Mouse (Mus musculus) midbrain, embryonic 16.5 days (tissue): Measurements from ENCODE around the gene Txlna. TPM values are rescaled to one million over a fixed set of nuclear protein-coding genes. Genes with fewer than 3 reads are reported as not detected.

ENCODE experiments used
- ATAC-seq: fragments of 200-750 bp; cut with Nextera tagmentation; 2 replicates; pipeline ENCODE4 v1.8.0; 2017; ENCODE audit warnings: moderate TSS enrichment
- H3K27ac ChIP-seq: fragments of 300-500 bp; sonication (generic); 2 replicates; pipeline ENCODE4 v1.5.1; 2014; ENCODE audit warnings: mild to moderate bottlenecking, low read length, mixed read lengths
- H3K27me3 ChIP-seq: fragments of 300-500 bp; sonication (generic); 2 replicates; pipeline ENCODE4 v1.6.1; 2014; ENCODE audit warnings: low read depth, low read length, mixed read lengths; ENCODE audit not compliant: control insufficient read depth, insufficient read depth
- H3K36me3 ChIP-seq: fragments of 300-500 bp; sonication (generic); 2 replicates; pipeline ENCODE4 v1.6.1; 2014; ENCODE audit warnings: mild to moderate bottlenecking, low read length, moderate library complexity, mixed read lengths; ENCODE audit not compliant: control insufficient read depth, insufficient read depth
- H3K4me1 ChIP-seq: fragments of 300-500 bp; sonication (generic); 2 replicates; pipeline ENCODE4 v1.6.1; 2014; ENCODE audit warnings: mild to moderate bottlenecking, low read length, mixed read lengths; ENCODE audit not compliant: control insufficient read depth, insufficient read depth
- H3K4me2 ChIP-seq: fragments of 300-500 bp; sonication (generic); 2 replicates; pipeline ENCODE4 v1.6.1; 2014; ENCODE audit warnings: mild to moderate bottlenecking, low read length, mixed read lengths
- H3K4me3 ChIP-seq: fragments of 300-500 bp; sonication (generic); 2 replicates; pipeline ENCODE4 v1.5.1; 2014; ENCODE audit warnings: low read depth, mild to moderate bottlenecking, low read length, moderate library complexity, mixed read lengths
- H3K9ac ChIP-seq: fragments of 300-500 bp; sonication (generic); 2 replicates; pipeline ENCODE4 v1.6.1; 2014; ENCODE audit warnings: low read depth, low read length, mixed read lengths
- H3K9me3 ChIP-seq: fragments of 300-500 bp; sonication (generic); replicated peaks from 2 replicates; pipeline ENCODE4 v1.6.1; 2014; ENCODE audit warnings: mild to moderate bottlenecking, low read length, mixed read lengths; ENCODE audit not compliant: control insufficient read depth, poor library complexity, severe bottlenecking
- WGBS: fragments of 180-500 bp; shearing (Covaris S2); extraction: QIAGEN DNeasy Blood & Tissue Kit; methylation state at CpG from one replicate; pipeline ENCODE4 v1.1.7; 2014; 5-methylcytosine and 5-hydroxymethylcytosine counted together
- polyA plus RNA-seq: library from polyadenylated mRNA; unstranded; fragments of >200 nt; fragmentation: Nextera tagmentation; extraction: Ambion mirVana; gene quantifications from 2 replicates; pipeline ENCODE4 v1.2.1, GENCODE M21; 2015

Txlna gene
- polyA plus RNA-seq, 1 experiment from 2014 or later = 42.5 TPM

DNA sequence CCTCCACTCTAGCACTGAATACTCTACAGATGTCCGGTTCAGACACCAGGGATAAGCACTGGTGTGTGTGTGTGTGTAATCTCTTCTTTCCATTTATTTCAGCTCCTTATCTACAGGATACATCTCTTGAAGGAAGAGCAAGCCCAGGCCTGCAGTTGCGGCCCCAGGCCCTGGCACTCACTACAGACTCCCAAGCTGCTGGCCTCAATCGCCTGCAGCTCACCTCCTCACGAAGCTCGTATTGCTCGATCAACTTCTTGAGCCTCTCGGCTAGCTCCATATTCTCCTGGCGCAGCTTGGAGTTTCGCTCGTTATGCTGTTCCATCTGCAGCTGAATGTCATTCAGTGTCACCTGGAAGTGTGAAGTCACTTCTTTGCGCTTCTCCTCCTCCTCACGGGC lies 9.0 kb downstream of the Txlna start:
- ATAC-seq = no peak
- H3K27me3 ChIP-seq = no peaks in the 10 kb centered on the region
- no peaks in the 10 kb centered on the region for H3K4me1 ChIP-seq
- no peak overlapping the region for H3K27ac ChIP-seq
- peaks cover 51% of the 10 kb centered on the region for H3K36me3 ChIP-seq
- WGBS = 95% methylated on average over 12 of the region's 12 CpGs
- H3K9me3 ChIP-seq = no peaks in the 10 kb centered on the region
- no peak overlapping the region for H3K9ac ChIP-seq
- H3K4me3 ChIP-seq = no peak overlapping the region
- no peak overlapping the region for H3K4me2 ChIP-seq

DNA sequence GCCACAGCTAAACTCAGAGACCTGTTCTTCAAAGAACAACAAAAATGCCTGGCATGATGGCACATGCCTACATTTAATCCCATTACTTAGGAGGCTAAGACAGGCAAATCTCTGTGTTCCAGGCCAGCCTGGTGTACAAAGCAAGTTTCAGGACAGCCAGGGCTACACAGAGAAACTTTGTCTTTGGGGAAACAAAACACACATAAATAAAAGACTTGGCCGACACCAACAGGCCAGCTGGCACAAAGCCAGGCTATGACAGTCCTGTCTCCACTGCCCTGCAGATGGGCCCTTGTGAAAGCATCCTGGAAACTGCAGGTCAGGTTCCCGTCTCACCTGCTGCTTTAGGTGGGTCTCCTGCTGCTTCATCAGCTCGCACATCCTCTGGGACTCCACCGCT lies 9.9 kb downstream of the Txlna start:
- Histone ChIP-seq H3K9ac (no peak overlapping the region), H3K9me3 (no peaks in the 10 kb centered on the region), H3K4me2 (no peak overlapping the region), H3K4me1 (no peaks in the 10 kb centered on the region; the same call in 1 of the 2 replicates), H3K36me3 (peaks cover 58% of the 10 kb centered on the region), H3K27me3 (no peaks in the 10 kb centered on the region), H3K4me3 (no peak overlapping the region), H3K27ac (no peak overlapping the region)
- ATAC-seq = no peak
- WGBS = 74% methylated on average over 4 of the region's 4 CpGs

DNA sequence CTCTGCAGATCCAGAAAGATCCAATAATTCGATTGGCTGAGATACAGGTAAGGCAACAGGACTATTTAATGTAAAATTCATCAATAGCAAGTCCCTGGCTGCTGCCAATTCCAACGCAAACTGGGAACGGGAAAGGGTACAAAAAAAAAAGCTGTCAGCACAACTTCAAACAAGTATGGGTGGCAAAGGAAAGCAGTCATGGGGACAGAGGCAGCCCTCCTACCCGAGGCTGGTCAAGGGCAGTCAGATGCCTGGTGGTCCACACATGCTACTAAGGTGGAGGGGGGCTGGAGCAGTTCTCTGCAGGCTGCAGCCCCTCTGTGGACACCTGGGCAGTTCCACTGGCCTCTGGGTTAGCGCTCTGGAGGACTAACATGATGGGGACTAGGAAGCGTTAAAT lies 14.8 kb downstream of the Txlna start:
- Histone ChIP-seq H3K36me3 (peaks cover 38% of the 10 kb centered on the region), H3K9me3 (no peaks in the 10 kb centered on the region), H3K9ac (no peak overlapping the region), H3K27ac (peak overlapping the region; percentile 98), H3K27me3 (no peaks in the 10 kb centered on the region), H3K4me1 (peaks cover 34% of the 10 kb centered on the region), H3K4me3 (no peak overlapping the region), H3K4me2 (no peak overlapping the region)
- no peak for ATAC-seq
- WGBS = 71% methylated on average over 6 of the region's 6 CpGs

DNA sequence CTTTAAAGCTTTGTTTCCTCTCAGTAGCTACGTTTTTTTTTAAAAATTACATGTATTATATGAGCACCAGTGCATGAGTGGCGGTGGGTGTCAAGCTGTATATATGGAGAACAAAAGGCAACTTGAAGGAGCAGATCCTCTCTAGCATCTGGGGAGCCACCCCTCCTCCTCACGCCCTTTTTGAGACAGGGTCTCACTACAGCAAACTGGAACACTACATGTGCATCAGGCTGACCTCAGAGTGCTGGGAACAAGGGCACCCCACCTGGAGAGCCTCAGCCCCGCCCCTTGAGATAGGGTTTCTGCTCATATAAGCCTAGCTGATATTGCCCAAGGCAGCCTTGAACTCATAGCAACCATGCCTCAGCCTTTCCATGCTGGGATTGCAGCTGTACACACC lies 15.4 kb downstream of the Txlna start:
- Histone ChIP-seq H3K4me3 (no peak overlapping the region), H3K4me1 (peaks cover 38% of the 10 kb centered on the region), H3K9ac (peak overlapping the region; percentile 82), H3K27ac (peak overlapping the region; percentile 98), H3K27me3 (no peaks in the 10 kb centered on the region), H3K36me3 (peaks cover 36% of the 10 kb centered on the region), H3K4me2 (peak overlapping the region; percentile 99), H3K9me3 (no peaks in the 10 kb centered on the region)
- no peak for ATAC-seq
- WGBS = 40% methylated on average over 4 of the region's 4 CpGs

DNA sequence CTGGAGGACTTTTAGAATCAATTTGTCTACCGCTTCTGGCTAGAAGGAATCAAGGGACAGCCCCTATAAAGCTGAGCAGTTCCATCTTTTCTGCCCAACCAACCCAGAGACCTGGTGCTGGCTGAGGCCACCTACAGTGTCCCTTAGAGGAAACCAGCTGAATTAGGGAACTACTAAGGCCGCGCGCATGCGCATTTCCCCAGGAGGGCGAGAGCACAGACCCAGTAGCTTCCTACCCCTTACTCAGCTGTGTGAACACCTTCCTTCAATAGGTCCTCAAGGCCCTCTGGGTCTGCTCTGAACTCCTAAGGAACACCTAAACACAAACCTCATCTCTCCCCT lies 15.9 kb downstream of the Txlna start:
- Histone ChIP-seq H3K27ac (peak overlapping the region; percentile 98), H3K36me3 (peaks cover 33% of the 10 kb centered on the region), H3K4me1 (peaks cover 38% of the 10 kb centered on the region), H3K4me2 (peak overlapping the region; percentile 99), H3K4me3 (peak overlapping the region; percentile 71), H3K27me3 (no peaks in the 10 kb centered on the region), H3K9ac (peak overlapping the region; percentile 82), H3K9me3 (no peaks in the 10 kb centered on the region)
- under 1% methylated on average over 6 of the region's 6 CpGs for WGBS
- 0 out of 2 replicates have a peak, but pooled peaks have one; percentile 12 for ATAC-seq

DNA sequence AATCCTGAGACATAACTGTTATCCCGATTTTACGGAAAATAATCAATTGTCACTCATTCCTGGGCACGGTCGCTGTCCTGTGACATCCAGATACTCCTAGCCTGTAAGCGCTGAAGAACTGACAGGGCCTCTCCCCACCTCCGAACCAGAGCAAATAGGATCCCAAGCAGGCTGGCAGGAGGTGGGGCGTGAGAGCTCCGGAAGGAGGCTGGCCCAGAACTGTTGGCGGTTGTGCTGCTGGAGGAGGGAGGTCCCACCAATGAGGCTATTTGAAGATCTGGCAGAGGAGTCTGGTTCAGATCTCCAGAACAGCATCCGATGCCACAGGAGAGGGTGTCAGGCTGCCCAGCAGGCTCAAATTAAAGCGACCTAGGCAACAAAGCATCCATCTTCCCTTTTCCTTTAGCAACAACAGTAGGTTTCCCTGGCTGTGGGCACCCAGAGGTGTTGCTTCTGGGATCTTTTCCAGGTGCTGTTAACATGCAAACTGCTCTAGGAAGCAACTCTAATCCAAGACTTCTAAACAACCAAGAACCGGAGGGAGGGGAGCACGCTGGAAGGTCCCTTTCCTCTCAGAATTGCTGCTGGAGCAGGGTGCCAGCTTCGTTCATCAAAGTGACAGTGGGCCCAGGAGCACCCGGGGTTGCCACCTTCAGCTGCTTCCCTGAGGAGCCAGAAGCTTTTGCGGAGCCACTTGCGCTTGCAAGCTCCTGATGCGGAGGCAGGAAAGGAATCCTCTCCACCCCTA lies 16.4 kb downstream of the Txlna start:
- H3K4me3 ChIP-seq = peak overlapping the region; percentile 71
- H3K27me3 ChIP-seq = no peaks in the 10 kb centered on the region
- H3K4me2 ChIP-seq = peak overlapping the region; percentile 99
- H3K9me3 ChIP-seq = no peaks in the 10 kb centered on the region
- peak overlapping the region; percentile 98 for H3K27ac ChIP-seq
- H3K9ac ChIP-seq = peak overlapping the region; percentile 82
- peak; percentile 95 for ATAC-seq
- under 1% methylated on average over 18 of the region's 18 CpGs for WGBS
- H3K36me3 ChIP-seq = peaks cover 33% of the 10 kb centered on the region
- H3K4me1 ChIP-seq = peaks cover 38% of the 10 kb centered on the region

DNA sequence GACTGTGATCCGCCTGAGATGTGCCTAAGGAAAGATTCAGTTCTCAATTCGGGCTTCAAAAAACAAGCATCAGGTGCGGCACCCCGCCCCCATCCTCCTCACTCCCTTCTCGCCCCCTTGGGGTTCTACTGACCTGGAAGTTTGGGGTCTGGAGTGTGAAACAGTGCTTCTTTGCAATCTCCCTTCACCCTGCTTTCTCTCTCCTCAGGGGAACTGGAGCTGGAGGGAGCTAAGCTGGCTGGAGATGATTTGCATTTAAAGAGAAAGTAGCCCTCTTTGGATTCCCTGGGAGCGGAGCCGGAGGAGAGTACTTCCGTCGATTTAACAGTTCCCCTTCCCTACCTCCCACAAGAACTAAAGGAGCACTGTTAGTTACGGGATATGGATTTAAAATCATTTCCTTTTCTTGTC lies 17.2 kb downstream of the Txlna start, which contains the start of gene Ccdc28b:
Ccdc28b (minus strand) TSS at position 267 of the 411 bp plus-strand sequence.
- Histone ChIP-seq H3K9me3 (no peaks in the 10 kb centered on the region), H3K27ac (peak within 1 kb of the TSS; percentile 98), H3K27me3 (no peaks in the 10 kb centered on the region), H3K4me1 (peaks cover 38% of the 10 kb centered on the region), H3K9ac (peak within 1 kb of the TSS; percentile 82), H3K36me3 (peaks cover 25% of the 10 kb centered on the region), H3K4me3 (peak within 1 kb of the TSS; percentile 71), H3K4me2 (peak within 1 kb of the TSS; percentile 99)
- WGBS = 0% methylated on average over 10 of the region's 10 CpGs
- peak; percentile 47 for ATAC-seq

DNA sequence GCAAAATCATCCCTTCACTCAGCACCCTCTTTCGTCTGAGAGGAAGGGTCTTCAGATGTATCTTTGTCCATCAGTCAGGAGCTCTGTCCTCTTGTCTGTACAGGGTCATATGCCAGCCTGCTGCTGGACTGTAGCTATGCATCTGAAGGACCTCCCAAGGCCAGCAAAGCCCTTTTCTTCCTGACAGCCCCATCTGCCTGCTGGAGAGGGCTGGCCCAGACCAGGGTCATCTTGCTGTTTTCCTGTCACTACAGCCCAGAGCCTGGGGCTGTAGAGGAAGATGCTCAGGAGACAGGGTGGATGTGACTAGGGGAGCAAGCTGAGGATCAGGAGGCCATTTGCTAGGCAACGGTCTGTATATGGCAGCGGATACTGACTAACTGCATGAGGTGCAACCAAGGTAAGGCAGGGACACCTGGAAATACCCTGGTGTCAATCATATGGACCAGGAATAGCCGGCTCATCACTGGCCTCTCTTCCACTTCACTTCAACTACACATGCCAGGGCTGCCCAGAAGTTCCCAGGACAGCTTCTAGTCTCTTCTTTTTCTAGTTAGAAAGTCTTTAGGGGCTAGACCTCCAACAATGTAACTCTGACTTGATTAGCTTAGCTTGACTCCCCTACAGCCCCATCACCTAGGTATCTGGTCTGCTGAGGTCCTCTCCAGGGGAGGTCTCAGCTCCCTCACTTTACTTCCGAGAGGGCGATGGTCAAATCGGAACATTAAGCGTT lies 17.9 kb downstream of the Txlna start:
- Histone ChIP-seq H3K27me3 (no peaks in the 10 kb centered on the region), H3K4me1 (peaks cover 43% of the 10 kb centered on the region), H3K36me3 (peaks cover 18% of the 10 kb centered on the region), H3K9ac (peak overlapping the region; percentile 82), H3K27ac (peak overlapping the region; percentile 98), H3K9me3 (no peaks in the 10 kb centered on the region), H3K4me3 (peak overlapping the region; percentile 71), H3K4me2 (peak overlapping the region; percentile 99)
- ATAC-seq = no peak
- 14% methylated on average over 8 of the region's 8 CpGs for WGBS
